In the genomic region with DNA sequence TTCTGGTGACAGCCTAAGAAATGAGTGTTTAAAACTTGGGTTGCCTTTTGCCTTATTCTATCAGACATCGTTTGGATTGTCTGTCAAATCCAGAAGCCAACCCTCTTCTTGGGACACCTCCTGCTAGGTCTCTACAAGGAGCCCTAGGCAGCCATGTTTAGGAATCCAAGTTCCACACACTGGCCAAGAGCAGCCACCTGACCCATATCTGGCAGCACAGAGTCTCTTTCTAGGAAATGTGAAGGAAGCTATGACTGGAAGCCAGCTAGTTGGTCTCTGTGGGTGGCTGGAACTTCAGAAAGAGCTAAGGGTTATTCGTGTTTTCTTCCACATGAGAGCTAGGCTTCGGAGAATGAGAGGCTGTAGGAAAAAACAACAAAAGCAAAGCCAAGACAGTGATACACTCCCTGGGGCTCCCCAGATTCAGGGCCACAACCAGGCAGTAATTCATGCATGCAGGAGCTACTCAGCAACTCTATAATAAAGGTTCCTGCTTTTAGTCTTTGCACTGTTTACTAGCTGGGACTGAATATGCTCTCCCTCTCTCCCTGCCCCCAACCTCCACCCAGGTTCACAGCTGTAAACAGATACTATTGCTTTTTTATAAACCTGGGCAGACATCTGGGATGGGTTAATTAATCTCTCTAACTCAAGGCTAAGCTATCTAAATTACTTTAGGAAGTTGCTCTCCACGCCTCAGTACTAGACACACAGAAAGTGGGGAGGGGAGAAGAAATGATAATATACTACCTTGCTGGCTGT, we compare ENCODE assay signal across 21 mouse cellular contexts.
DNase-seq lines count a peak whose midpoint lies in the region; ATAC-seq and TF ChIP-seq lines count a peak whose summit lies in the region.
"Had no signal": no experiment of that assay in that cellular context is flagged by ENCODE, and none has a peak within 500 bp of the region (broad histone marks: within the 10 kb centered on the region; RNA-seq: fewer than 3 reads in every experiment).

No protein-coding gene starts in this region.

- H3K9me3 ChIP-seq in hindbrain, embryonic 10.5 days, result no peaks in the 10 kb centered on the region
- no peaks in the 10 kb centered on the region for H3K9me3 ChIP-seq in hindbrain, embryonic 14.5 days (ENCODE audit: control insufficient read depth, low read length)
- no peaks in the 10 kb centered on the region for H3K9me3 ChIP-seq in intestine, embryonic 15.5 days
- H3K9me3 ChIP-seq in stomach, postnatal 0 days (ENCODE audit: control insufficient read depth, low read length), result no peaks in the 10 kb centered on the region
- H3K9me3 ChIP-seq: forebrain, embryonic 12.5 days; hindbrain, embryonic 12.5 days had no signal

- no peak for TF ChIP-seq CTCF in stomach, postnatal 0 days (IDR thresholded peaks at IDR 0.05; ENCODE audit: low read depth)

- H3K4me3 ChIP-seq in hindbrain, embryonic 10.5 days, result no peak overlapping the region
- no peak overlapping the region for H3K4me3 ChIP-seq in hindbrain, embryonic 14.5 days (replicated peaks; ENCODE audit: low read length)
- H3K4me3 ChIP-seq in intestine, embryonic 15.5 days (replicated peaks), result no peak overlapping the region
- no peak overlapping the region for H3K4me3 ChIP-seq in stomach, postnatal 0 days (ENCODE audit: low read depth, low read length)
- H3K4me3 ChIP-seq: forebrain, embryonic 12.5 days; heart, adult 2 months; hindbrain, embryonic 12.5 days had no signal

- H3K9ac ChIP-seq in hindbrain, embryonic 14.5 days, result no peak overlapping the region
- no peak overlapping the region for H3K9ac ChIP-seq in intestine, embryonic 15.5 days
- no peak overlapping the region for H3K9ac ChIP-seq in stomach, postnatal 0 days (ENCODE audit: low read length)
- H3K9ac ChIP-seq: forebrain, embryonic 12.5 days; hindbrain, embryonic 12.5 days; liver, postnatal 0 days had no signal

- H3K27ac ChIP-seq in hindbrain, embryonic 10.5 days, result 0 out of 2 replicates have a peak overlapping the region, but pooled peaks have one; percentile 5
- no peak overlapping the region for H3K27ac ChIP-seq in hindbrain, embryonic 14.5 days
- H3K27ac ChIP-seq in intestine, embryonic 15.5 days, result peak overlapping the region; percentile 63
- H3K27ac ChIP-seq in stomach, postnatal 0 days (replicated peaks), result 0 out of 2 replicates have a peak overlapping the region, but pooled peaks have one; percentile 31
- H3K27ac ChIP-seq: forebrain, embryonic 12.5 days; heart, adult 2 months; hindbrain, embryonic 12.5 days had no signal

- H3K4me1 ChIP-seq in hindbrain, embryonic 10.5 days (replicated peaks), result peaks cover 26% of the 10 kb centered on the region
- H3K4me1 ChIP-seq in hindbrain, embryonic 14.5 days (replicated peaks; ENCODE audit: control insufficient read depth, insufficient read depth, low read length), result 0 out of 2 replicates have a peak, but pooled peaks cover 6% of the 10 kb centered on the region
- peaks cover 18% of the 10 kb centered on the region for H3K4me1 ChIP-seq in intestine, embryonic 15.5 days (replicated peaks)
- no peaks in the 10 kb centered on the region; the same call in 1 of the 2 replicates for H3K4me1 ChIP-seq in stomach, postnatal 0 days (replicated peaks; ENCODE audit: control insufficient read depth, insufficient read depth)

- no peaks in the 10 kb centered on the region for H3K27me3 ChIP-seq in hindbrain, embryonic 10.5 days (ENCODE audit: insufficient read depth, poor library complexity, severe bottlenecking)
- H3K27me3 ChIP-seq in hindbrain, embryonic 14.5 days (ENCODE audit: control insufficient read depth, insufficient read depth, low read length), result no peaks in the 10 kb centered on the region
- H3K27me3 ChIP-seq in intestine, embryonic 15.5 days (replicated peaks), result no peaks in the 10 kb centered on the region
- no peaks in the 10 kb centered on the region for H3K27me3 ChIP-seq in stomach, postnatal 0 days (ENCODE audit: control insufficient read depth, insufficient read depth, low read length)
- H3K27me3 ChIP-seq: forebrain, embryonic 12.5 days; hindbrain, embryonic 12.5 days had no signal

- H3K36me3 ChIP-seq in hindbrain, embryonic 10.5 days, result no peaks in the 10 kb centered on the region
- H3K36me3 ChIP-seq in hindbrain, embryonic 14.5 days (replicated peaks; ENCODE audit: control insufficient read depth, insufficient read depth), result no peaks in the 10 kb centered on the region
- H3K36me3 ChIP-seq in intestine, embryonic 15.5 days, result no peaks in the 10 kb centered on the region
- no peaks in the 10 kb centered on the region for H3K36me3 ChIP-seq in stomach, postnatal 0 days (ENCODE audit: control insufficient read depth, insufficient read depth, low read length)
- H3K36me3 ChIP-seq: forebrain, embryonic 12.5 days; hindbrain, embryonic 12.5 days had no signal

- ATAC-seq in hindbrain, embryonic 14.5 days (ENCODE audit: low FRiP score), result no peak
- ATAC-seq in intestine, embryonic 15.5 days, result peak; percentile 29
- peak; percentile 51 for ATAC-seq in stomach, postnatal 0 days (ENCODE audit: low FRiP score, low TSS enrichment)
- ATAC-seq: inflammation-experienced regulatory T-cells, adult 6 months; liver, postnatal 0 days had no signal

- no peak for DNase-seq in hindbrain, embryonic 10.5 days (ENCODE audit: low spot score)
- no peak for DNase-seq in hindbrain, embryonic 14.5 days (ENCODE audit: low spot score)
- DNase-seq in lung, postnatal 10 days, result peak; percentile 7
- no peak for DNase-seq in lung, adult 18-20 months
- DNase-seq in stomach, postnatal 0 days (ENCODE audit: low spot score), result no peak
- DNase-seq in left cerebral cortex, adult 9 months (ENCODE audit: low spot score in 2 of 2), result no peak
- DNase-seq in left cerebral cortex, adult 8-10 months (ENCODE audit: low spot score in 2 of 2), result no peak
- DNase-seq: adrenal gland, postnatal 25 days; B cell, adult 2 months; cerebellum, adult 11-12 months; cerebellum, postnatal 14 days; gastrocnemius, postnatal 14 days; heart, adult 2 months; liver; liver, postnatal 0 days; lung, postnatal 36 days; thymus, postnatal 25 days had no signal

- 63% methylated on average over 4 of the region's 4 CpGs for WGBS in hindbrain, embryonic 10.5 days
- 54% methylated on average over 4 of the region's 4 CpGs for WGBS in hindbrain, embryonic 14.5 days
- WGBS in intestine, embryonic 15.5 days, result 41% methylated on average over 4 of the region's 4 CpGs
- 42% methylated on average over 4 of the region's 4 CpGs for WGBS in stomach, postnatal 0 days

- TF ChIP-seq EP300 in stomach, postnatal 0 days (optimal IDR thresholded peaks at IDR 0.05), result no peak

- no peak overlapping the region for H3K4me2 ChIP-seq in hindbrain, embryonic 14.5 days (replicated peaks)
- H3K4me2 ChIP-seq in intestine, embryonic 15.5 days (replicated peaks), result no peak overlapping the region
- H3K4me2 ChIP-seq in stomach, postnatal 0 days (replicated peaks; ENCODE audit: low read depth), result no peak overlapping the region
- H3K4me2 ChIP-seq: forebrain, embryonic 12.5 days; hindbrain, embryonic 12.5 days had no signal
